ENCODE assay signal across 8 mouse cellular contexts in genomic region chr13:67812961-67813709, GRCm38 (mm10). TPM values are rescaled to one million over a fixed set of nuclear protein-coding genes. Genes with fewer than 3 reads are reported as not detected.
DNase-seq lines count a peak whose midpoint lies in the region; ATAC-seq lines count a peak whose summit lies in the region.

No protein-coding gene starts in this region.

- peak overlapping the region; percentile 69 for H3K4me2 ChIP-seq in hindbrain, embryonic 13.5 days

- H3K36me3 ChIP-seq in heart, embryonic 10.5 days: peaks cover 6% of the 10 kb centered on the region; the same call in 1 of the 2 replicates
- peaks cover 11% of the 10 kb centered on the region for H3K36me3 ChIP-seq in hindbrain, embryonic 13.5 days
- H3K36me3 ChIP-seq in midbrain, embryonic 10.5 days: peaks cover 14% of the 10 kb centered on the region

- no peaks in the 10 kb centered on the region for H3K27me3 ChIP-seq in heart, embryonic 10.5 days (ENCODE audit: insufficient read depth, poor library complexity, severe bottlenecking)
- H3K27me3 ChIP-seq in hindbrain, embryonic 13.5 days: no peaks in the 10 kb centered on the region
- H3K27me3 ChIP-seq in midbrain, embryonic 10.5 days (ENCODE audit: low read depth, poor library complexity, severe bottlenecking): no peaks in the 10 kb centered on the region

- H3K4me1 ChIP-seq in heart, embryonic 10.5 days: no peaks in the 10 kb centered on the region
- peaks cover 3% of the 10 kb centered on the region for H3K4me1 ChIP-seq in hindbrain, embryonic 13.5 days (replicated peaks)
- H3K4me1 ChIP-seq in midbrain, embryonic 10.5 days: peaks cover 3% of the 10 kb centered on the region; the same call in 1 of the 2 replicates

- no peak for DNase-seq in heart, embryonic 10.5 days (ENCODE audit: low spot score)
- no peak for DNase-seq in heart, adult 8-10 months (ENCODE audit: low spot score)
- no peak for DNase-seq in midbrain, embryonic 10.5 days (ENCODE audit: low spot score)
- no peak for DNase-seq in right cerebral cortex, adult 18-20 months
- DNase-seq in adrenal gland, postnatal 25 days: no peak
- no peak for DNase-seq in layer of hippocampus, adult 9-11 months

- peak; percentile 1 for ATAC-seq in activated CD4-positive, CD25-positive, alpha-beta regulatory T cell, adult 4 months
- no peak; the same call in 1 of the 2 replicates for ATAC-seq in hindbrain, embryonic 13.5 days (ENCODE audit: low FRiP score)

- H3K9ac ChIP-seq in hindbrain, embryonic 13.5 days: no peak overlapping the region; the same call in 1 of the 2 replicates

- no peak overlapping the region for H3K27ac ChIP-seq in heart, embryonic 10.5 days
- H3K27ac ChIP-seq in hindbrain, embryonic 13.5 days: peak overlapping the region; percentile 88; the same call in 1 of the 2 replicates
- peak overlapping the region; percentile 90 for H3K27ac ChIP-seq in midbrain, embryonic 10.5 days (replicated peaks)

- peak overlapping the region; percentile 71 for H3K4me3 ChIP-seq in heart, embryonic 10.5 days
- H3K4me3 ChIP-seq in hindbrain, embryonic 13.5 days: peak overlapping the region; percentile 85
- H3K4me3 ChIP-seq in midbrain, embryonic 10.5 days: peak overlapping the region; percentile 86

- 73% methylated on average over 8 of the region's 8 CpGs for WGBS in heart, embryonic 10.5 days
- 78% methylated on average over 8 of the region's 8 CpGs for WGBS in hindbrain, embryonic 13.5 days
- WGBS in midbrain, embryonic 10.5 days: 74% methylated on average over 8 of the region's 8 CpGs

- no peaks in the 10 kb centered on the region for H3K9me3 ChIP-seq in heart, embryonic 10.5 days
- H3K9me3 ChIP-seq in hindbrain, embryonic 13.5 days: peaks cover 11% of the 10 kb centered on the region
- H3K9me3 ChIP-seq in midbrain, embryonic 10.5 days (replicated peaks): peaks cover 8% of the 10 kb centered on the region; the same call in 1 of the 2 replicates

RNA-seq across cellular contexts. Expression of gene Zfp273, which starts 0.4 kb away (rescaled TPM):
- polyA plus RNA-seq in heart, embryonic 10.5 days (2016; fragmentation: Nextera tagmentation; extraction: Ambion mirVana): 4.3 and 5.6 TPM in 2 replicates
- total RNA-seq in heart, adult 8-10 months (2022): 1 to 10 TPM; 1.3 to 2.9 (median 2.2) TPM
- polyA plus RNA-seq in activated CD4-positive, CD25-positive, alpha-beta regulatory T cell, adult 4 months (2017; shearing (Covaris generic)): 1 to 10 TPM; 6.4 to 6.7 TPM
- polyA plus RNA-seq in hindbrain, embryonic 13.5 days (2015; fragmentation: Nextera tagmentation; extraction: Ambion mirVana): 12.1 and 12.7 TPM in 2 replicates
- 6.3 and 8.5 TPM in 2 replicates for polyA plus RNA-seq in midbrain, embryonic 10.5 days (2016; fragmentation: Nextera tagmentation; extraction: Ambion mirVana)
- 6.5 and 7.9 TPM in 2 replicates for total RNA-seq in adrenal gland, postnatal 25 days (2021)

RNA-seq across cellular contexts. Expression of gene Gm10037, which starts 17.8 kb away (rescaled TPM):
- polyA plus RNA-seq in heart, embryonic 10.5 days (2016; fragmentation: Nextera tagmentation; extraction: Ambion mirVana): 1.2 and 2.2 TPM in 2 replicates
- under 1 TPM in 3 of 4 experiments, not detected in 1; 0.66 to 0.75 (median 0.72) TPM for total RNA-seq in heart, adult 8-10 months (2022)
- under 1 TPM in 1 of 2 experiments, not detected in 1; 0.70 TPM for polyA plus RNA-seq in activated CD4-positive, CD25-positive, alpha-beta regulatory T cell, adult 4 months (2017; shearing (Covaris generic))
- polyA plus RNA-seq in hindbrain, embryonic 13.5 days (2015; fragmentation: Nextera tagmentation; extraction: Ambion mirVana): 7.4 and 7.7 TPM in 2 replicates
- 1.8 TPM in 2 replicates for polyA plus RNA-seq in midbrain, embryonic 10.5 days (2016; fragmentation: Nextera tagmentation; extraction: Ambion mirVana)
- total RNA-seq in adrenal gland, postnatal 25 days (2021): 4.0 and 5.4 TPM in 2 replicates

RNA-seq across cellular contexts. Expression of gene Zfp493, which starts 33.6 kb away (rescaled TPM):
- polyA plus RNA-seq in heart, embryonic 10.5 days (2016; fragmentation: Nextera tagmentation; extraction: Ambion mirVana): 2.3 and 2.5 TPM in 2 replicates
- total RNA-seq in heart, adult 8-10 months (2022): 1 to 10 TPM in 3 of 4 experiments, under 1 TPM in 1; 1.00 to 2.0 (median 1.5) TPM
- polyA plus RNA-seq in activated CD4-positive, CD25-positive, alpha-beta regulatory T cell, adult 4 months (2017; shearing (Covaris generic)): 1 to 10 TPM; 1.8 to 2.5 TPM
- polyA plus RNA-seq in hindbrain, embryonic 13.5 days (2015; fragmentation: Nextera tagmentation; extraction: Ambion mirVana): 2.5 and 2.7 TPM in 2 replicates
- polyA plus RNA-seq in midbrain, embryonic 10.5 days (2016; fragmentation: Nextera tagmentation; extraction: Ambion mirVana): 4.2 and 5.8 TPM in 2 replicates
- total RNA-seq in adrenal gland, postnatal 25 days (2021): 3.9 and 4.6 TPM in 2 replicates

RNA-seq across cellular contexts. Expression of gene BC048507, which starts 50.0 kb away (rescaled TPM):
- polyA plus RNA-seq in heart, embryonic 10.5 days (2016; fragmentation: Nextera tagmentation; extraction: Ambion mirVana): not detected in 2 replicates
- total RNA-seq in heart, adult 8-10 months (2022): under 1 TPM in 1 of 4 experiments, not detected in 3; 0.47 TPM
- polyA plus RNA-seq in activated CD4-positive, CD25-positive, alpha-beta regulatory T cell, adult 4 months (2017; shearing (Covaris generic)): not detected
- 0.35 TPM in 1 of 2 replicates, not detected in the other for polyA plus RNA-seq in hindbrain, embryonic 13.5 days (2015; fragmentation: Nextera tagmentation; extraction: Ambion mirVana)
- polyA plus RNA-seq in midbrain, embryonic 10.5 days (2016; fragmentation: Nextera tagmentation; extraction: Ambion mirVana): not detected in 2 replicates
- not detected in 2 replicates for total RNA-seq in adrenal gland, postnatal 25 days (2021)

RNA-seq across cellular contexts. Expression of gene Zfp85, which starts 58.1 kb away (rescaled TPM):
- 2.7 and 3.4 TPM in 2 replicates for polyA plus RNA-seq in heart, embryonic 10.5 days (2016; fragmentation: Nextera tagmentation; extraction: Ambion mirVana)
- 1 to 10 TPM; 2.0 to 2.5 (median 2.3) TPM for total RNA-seq in heart, adult 8-10 months (2022)
- polyA plus RNA-seq in activated CD4-positive, CD25-positive, alpha-beta regulatory T cell, adult 4 months (2017; shearing (Covaris generic)): 10 to 100 TPM; 13.0 to 16.3 TPM
- 8.6 and 8.9 TPM in 2 replicates for polyA plus RNA-seq in hindbrain, embryonic 13.5 days (2015; fragmentation: Nextera tagmentation; extraction: Ambion mirVana)
- polyA plus RNA-seq in midbrain, embryonic 10.5 days (2016; fragmentation: Nextera tagmentation; extraction: Ambion mirVana): 5.3 and 5.5 TPM in 2 replicates
- 5.1 and 7.7 TPM in 2 replicates for total RNA-seq in adrenal gland, postnatal 25 days (2021)
